Mouse (Mus musculus) erythroblast, embryonic 14.5 days (primary cell): Measurements from ENCODE around the gene Secisbp2l. TPM values are rescaled to one million over a fixed set of nuclear protein-coding genes. Genes with fewer than 3 reads are reported as not detected.

Experiments
- H3K27me3 ChIP-seq: 2 replicates; pipeline ENCODE4 v1.6.1; 2012; ENCODE audit warnings: inconsistent platforms; ENCODE audit not compliant: control insufficient read depth
- H3K36me3 ChIP-seq: 2 replicates; pipeline ENCODE4 v1.6.1; 2012; ENCODE audit warnings: mild to moderate bottlenecking, inconsistent platforms; ENCODE audit not compliant: control insufficient read depth
- H3K4me1 ChIP-seq: 2 replicates; pipeline ENCODE4 v1.6.1; 2012; ENCODE audit warnings: inconsistent platforms; ENCODE audit not compliant: control insufficient read depth
- H3K4me3 ChIP-seq: replicated peaks from 2 replicates; pipeline ENCODE3; 2012; ENCODE audit warnings: moderate library complexity, mild to moderate bottlenecking, inconsistent platforms
- H3K9me3 ChIP-seq: 2 replicates; pipeline ENCODE4 v1.6.1; 2012; ENCODE audit warnings: low read length, inconsistent platforms, mixed read lengths; ENCODE audit not compliant: control insufficient read depth
- GATA1 ChIP-seq: IDR thresholded peaks from 2 replicates; pipeline ENCODE4 v1.6.1; 2012; ENCODE audit warnings: low read length, inconsistent platforms, mixed read lengths
- TAL1 ChIP-seq: IDR thresholded peaks from 3 replicates; pipeline ENCODE4 v1.6.1; 2012; ENCODE audit warnings: low read length, inconsistent platforms, mixed read lengths
- polyA plus RNA-seq: library from polyadenylated mRNA; stranded (reverse); fragments of >175 nt; gene quantifications from 2 replicates; pipeline ENCODE4 v1.2.3, GENCODE M21; 2012

Gene Secisbp2l
- polyA plus RNA-seq, 1 experiment = 0.26 TPM

- Histone ChIP-seq H3K4me1 (no peaks in the 10 kb centered on the region), H3K4me3 (no peak overlapping the region), H3K36me3 (no peaks in the 10 kb centered on the region), H3K9me3 (no peaks in the 10 kb centered on the region), H3K27me3 (peaks cover 2% of the 10 kb centered on the region; the same call in 1 of the 2 replicates)
- TF ChIP-seq TAL1 (no peak), GATA1 (no peak)
Measured at GRCm38 (mm10) chr2:125801038-125801437, 18.4 kb upstream of the Secisbp2l start.

- H3K4me3 ChIP-seq = no peak overlapping the region
- H3K4me1 ChIP-seq = no peaks in the 10 kb centered on the region
- TF ChIP-seq TAL1 (no peak), GATA1 (no peak)
- no peaks in the 10 kb centered on the region for H3K9me3 ChIP-seq
- peaks cover 2% of the 10 kb centered on the region; the same call in 1 of the 2 replicates for H3K27me3 ChIP-seq
- no peaks in the 10 kb centered on the region for H3K36me3 ChIP-seq
Measured at GRCm38 (mm10) chr2:125800428-125800827, 17.8 kb upstream of the Secisbp2l start.

GRCm38 (mm10) chr2:125797872-125798271 is 15.2 kb upstream of the Secisbp2l start:
- peaks cover 4% of the 10 kb centered on the region; the same call in 1 of the 2 replicates for H3K27me3 ChIP-seq
- H3K36me3 ChIP-seq = no peaks in the 10 kb centered on the region
- no peaks in the 10 kb centered on the region for H3K9me3 ChIP-seq
- TF ChIP-seq GATA1 (no peak), TAL1 (no peak)
- no peak overlapping the region for H3K4me3 ChIP-seq
- H3K4me1 ChIP-seq = no peaks in the 10 kb centered on the region

GRCm38 (mm10) chr2:125795118-125795517 is 12.4 kb upstream of the Secisbp2l start:
- peaks cover 4% of the 10 kb centered on the region; the same call in 1 of the 2 replicates for H3K27me3 ChIP-seq
- no peaks in the 10 kb centered on the region for H3K9me3 ChIP-seq
- H3K36me3 ChIP-seq = no peaks in the 10 kb centered on the region
- H3K4me1 ChIP-seq = no peaks in the 10 kb centered on the region
- TF ChIP-seq GATA1 = no peak
- TF ChIP-seq TAL1 = no peak
- H3K4me3 ChIP-seq = no peak overlapping the region

- no peaks in the 10 kb centered on the region for H3K36me3 ChIP-seq
- no peaks in the 10 kb centered on the region for H3K4me1 ChIP-seq
- no peaks in the 10 kb centered on the region for H3K9me3 ChIP-seq
- H3K27me3 ChIP-seq = peaks cover 4% of the 10 kb centered on the region; the same call in 1 of the 2 replicates
- TF ChIP-seq TAL1 (no peak), GATA1 (no peak)
- H3K4me3 ChIP-seq = no peak overlapping the region
Measured at GRCm38 (mm10) chr2:125794166-125794565, 11.5 kb upstream of the Secisbp2l start.

GRCm38 (mm10) chr2:125792879-125793261 is 10.2 kb upstream of the Secisbp2l start:
- Histone ChIP-seq H3K36me3 (no peaks in the 10 kb centered on the region), H3K4me1 (no peaks in the 10 kb centered on the region), H3K9me3 (no peaks in the 10 kb centered on the region), H3K27me3 (peaks cover 4% of the 10 kb centered on the region; the same call in 1 of the 2 replicates), H3K4me3 (no peak overlapping the region)
- TF ChIP-seq GATA1 (no peak), TAL1 (no peak)

GRCm38 (mm10) chr2:125792144-125792878 is 9.6 kb upstream of the Secisbp2l start:
- H3K27me3 ChIP-seq = peaks cover 4% of the 10 kb centered on the region; the same call in 1 of the 2 replicates
- H3K4me3 ChIP-seq = no peak overlapping the region
- H3K36me3 ChIP-seq = no peaks in the 10 kb centered on the region
- no peaks in the 10 kb centered on the region for H3K9me3 ChIP-seq
- no peaks in the 10 kb centered on the region for H3K4me1 ChIP-seq
- TF ChIP-seq TAL1 = no peak
- no peak for TF ChIP-seq GATA1

GRCm38 (mm10) chr2:125791485-125791885 is 8.8 kb upstream of the Secisbp2l start:
- no peaks in the 10 kb centered on the region for H3K4me1 ChIP-seq
- H3K27me3 ChIP-seq = peaks cover 4% of the 10 kb centered on the region; the same call in 1 of the 2 replicates
- no peaks in the 10 kb centered on the region for H3K36me3 ChIP-seq
- TF ChIP-seq TAL1 (no peak), GATA1 (no peak)
- H3K9me3 ChIP-seq = no peaks in the 10 kb centered on the region
- no peak overlapping the region for H3K4me3 ChIP-seq

- no peaks in the 10 kb centered on the region for H3K4me1 ChIP-seq
- TF ChIP-seq TAL1 = no peak
- no peak for TF ChIP-seq GATA1
- peaks cover 7% of the 10 kb centered on the region; the same call in 1 of the 2 replicates for H3K27me3 ChIP-seq
- no peaks in the 10 kb centered on the region for H3K36me3 ChIP-seq
- H3K4me3 ChIP-seq = no peak overlapping the region
- H3K9me3 ChIP-seq = no peaks in the 10 kb centered on the region
Measured at GRCm38 (mm10) chr2:125790242-125790641, 7.6 kb upstream of the Secisbp2l start.
